In the genomic region with DNA sequence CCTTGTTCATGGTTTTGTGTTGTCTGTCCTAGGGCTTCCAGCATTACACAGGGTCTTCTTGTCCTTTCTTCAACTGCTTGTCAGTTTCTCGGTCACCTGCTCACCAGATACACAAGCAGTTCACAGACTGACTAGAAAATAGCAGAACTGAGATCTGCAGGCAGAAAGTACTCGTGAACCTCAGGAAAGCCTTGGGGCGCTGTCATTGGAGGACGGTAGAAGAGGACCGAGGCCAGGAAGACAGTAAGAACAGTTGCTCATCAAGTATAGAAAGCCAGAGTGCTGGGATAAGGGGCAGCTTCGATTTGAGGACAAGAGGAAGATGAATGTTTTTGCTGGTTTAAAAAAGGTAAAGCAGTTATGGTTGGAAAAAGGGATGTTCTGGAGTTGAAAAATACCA, we compare ENCODE assay signal across 23 mouse cellular contexts.
DNase-seq lines count a peak whose midpoint lies in the region; ATAC-seq and TF ChIP-seq lines count a peak whose summit lies in the region.
"Had no signal": no experiment of that assay in that cellular context is flagged by ENCODE, and none has a peak within 500 bp of the region (broad histone marks: within the 10 kb centered on the region; RNA-seq: fewer than 3 reads in every experiment).

No protein-coding gene starts in this region.

- no peak overlapping the region for H3K4me2 ChIP-seq in CH12.LX (ENCODE audit: insufficient read depth, low read depth, poor library complexity, severe bottlenecking)
- H3K4me2 ChIP-seq in intestine, embryonic 16.5 days (ENCODE audit: low read depth, low read length), result no peak overlapping the region
- H3K4me2 ChIP-seq: forebrain, embryonic 13.5 days; heart, embryonic 13.5 days; hindbrain, embryonic 14.5 days had no signal

- H3K27me3 ChIP-seq in CH12.LX (replicated peaks), result no peaks in the 10 kb centered on the region
- no peaks in the 10 kb centered on the region for H3K27me3 ChIP-seq in intestine, embryonic 16.5 days (replicated peaks; ENCODE audit: control insufficient read depth, insufficient read depth, low read length)
- no peaks in the 10 kb centered on the region for H3K27me3 ChIP-seq in splenic B cell, adult 2 months (ENCODE audit: control insufficient read depth, insufficient read depth, low read length, poor library complexity, severe bottlenecking)
- H3K27me3 ChIP-seq: forebrain, embryonic 13.5 days; heart, embryonic 13.5 days had no signal

- H3K9ac ChIP-seq in CH12.LX (ENCODE audit: insufficient read depth, low read depth), result no peak overlapping the region
- no peak overlapping the region for H3K9ac ChIP-seq in intestine, embryonic 16.5 days (ENCODE audit: low read depth, low read length)
- H3K9ac ChIP-seq: forebrain, embryonic 13.5 days; heart, embryonic 13.5 days; hindbrain, embryonic 14.5 days had no signal

- DNase-seq in adrenal gland, adult 2 months, result peak; percentile 25
- no peak for DNase-seq in adrenal gland, postnatal 14 days
- DNase-seq in CH12.LX (ENCODE audit: extremely low read depth), result peak; percentile 39
- peak; percentile 8 for DNase-seq in splenic B cell, adult 2 months (ENCODE audit: low read depth, low spot score)
- DNase-seq in frontal cortex, postnatal 36 days (ENCODE audit: low spot score in 2 of 2), result no peak
- DNase-seq in right cerebral cortex, postnatal 25 days, result no peak
- DNase-seq: cerebellum, adult 11 months; cerebellum, adult 8-10 months; cerebellum, postnatal 10 days; cerebellum, postnatal 36 days; gastrocnemius, postnatal 25 days; heart, adult 2 months; heart, postnatal 14 days; heart, postnatal 4 days had no signal

- no peaks in the 10 kb centered on the region for H3K9me3 ChIP-seq in CH12.LX (replicated peaks; ENCODE audit: low read length)
- no peaks in the 10 kb centered on the region for H3K9me3 ChIP-seq in intestine, embryonic 16.5 days (ENCODE audit: control insufficient read depth, low read length)
- H3K9me3 ChIP-seq: forebrain, embryonic 10.5 days; forebrain, embryonic 13.5 days; heart, embryonic 10.5 days; heart, embryonic 13.5 days had no signal

- H3K27ac ChIP-seq in CH12.LX (ENCODE audit: insufficient read depth, low read depth), result no peak overlapping the region
- H3K27ac ChIP-seq in intestine, embryonic 16.5 days (ENCODE audit: low read length), result no peak overlapping the region
- H3K27ac ChIP-seq: forebrain, embryonic 10.5 days; forebrain, embryonic 13.5 days; heart, adult 2 months; heart, embryonic 10.5 days; heart, embryonic 13.5 days; hindbrain, embryonic 14.5 days; hindbrain, postnatal 0 days had no signal

- no peak overlapping the region for H3K4me3 ChIP-seq in CH12.LX (replicated peaks in 1 of 3; ENCODE audit: low read depth in 2 of 3, low read length in 2 of 3, poor library complexity in 1 of 3)
- no peak overlapping the region for H3K4me3 ChIP-seq in intestine, embryonic 16.5 days (ENCODE audit: low read length)
- H3K4me3 ChIP-seq: forebrain, embryonic 10.5 days; forebrain, embryonic 13.5 days; heart, adult 2 months; heart, embryonic 10.5 days; heart, embryonic 13.5 days had no signal

- TF ChIP-seq RAD21 in CH12.LX (IDR thresholded peaks at IDR 0.05; ENCODE audit: low read depth, low read length), result no peak

- TF ChIP-seq CTCF in CH12.LX (conservative IDR thresholded peaks at IDR 0.05 in 1 of 2, IDR thresholded peaks at IDR 0.05 in 1 of 2; ENCODE audit: low read depth in 2 of 2, low read length in 2 of 2), result no peak

- no peaks in the 10 kb centered on the region for H3K36me3 ChIP-seq in CH12.LX (replicated peaks in 1 of 2; ENCODE audit: control insufficient read depth in 1 of 2, insufficient read depth in 1 of 2, low read length in 1 of 2)
- no peaks in the 10 kb centered on the region for H3K36me3 ChIP-seq in intestine, embryonic 16.5 days (ENCODE audit: control insufficient read depth, insufficient read depth, low read length)
- H3K36me3 ChIP-seq in splenic B cell, adult 2 months (ENCODE audit: control insufficient read depth, insufficient read depth, low read length, poor library complexity, severe bottlenecking), result no peaks in the 10 kb centered on the region
- H3K36me3 ChIP-seq: forebrain, embryonic 10.5 days; heart, embryonic 10.5 days; heart, embryonic 13.5 days had no signal

- dilution Hi-C loops in CH12.LX (cut with MboI; ENCODE audit: extremely low pct_ligation_motif_present, extremely low pct_unique_long_range_greater_than_20kb, low sequenced_read_pairs), result no loop called here

- no peak for TF ChIP-seq POLR2A in CH12.LX (IDR thresholded peaks at IDR 0.05; ENCODE audit: low read depth, low read length)

- ATAC-seq in intestine, embryonic 16.5 days, result peak; percentile 39
- ATAC-seq: forebrain, embryonic 13.5 days; forebrain, embryonic 16.5 days; hindbrain, postnatal 0 days; inflammation-experienced regulatory T-cells, adult 6 months had no signal

- 81% methylated on average over 6 of the region's 6 CpGs for WGBS in intestine, embryonic 16.5 days

- no peak for TF ChIP-seq EP300 in CH12.LX (IDR thresholded peaks at IDR 0.05; ENCODE audit: low read length)

- peaks cover 4 to 27% of the 10 kb centered on the region in 2 experiments; a peak in 3 of 4 replicates for H3K4me1 ChIP-seq in CH12.LX (ENCODE audit: control insufficient read depth in 1 of 2, insufficient read depth in 2 of 2)
- no peaks in the 10 kb centered on the region for H3K4me1 ChIP-seq in intestine, embryonic 16.5 days (ENCODE audit: control insufficient read depth, insufficient read depth, low read length)
- H3K4me1 ChIP-seq: forebrain, embryonic 10.5 days; forebrain, embryonic 13.5 days; heart, embryonic 10.5 days had no signal

- no peaks in the 10 kb centered on the region for H3K79me2 ChIP-seq in CH12.LX (replicated peaks; ENCODE audit: control insufficient read depth, extremely low read depth, insufficient read depth, poor library complexity, severe bottlenecking)

- in situ Hi-C loops in CH12.LX (cut with MboI; ENCODE audit: low pct_ligation_motif_present, low pct_unique_long_range_greater_than_20kb, low sequenced_read_pairs), result no loop called here

TF ChIP-seq in CH12.LX, 34 proteins besides CTCF, POLR2A, EP300 and RAD21:
- 0 out of 2 replicates have a peak, but pooled peaks have one; percentile 17 for TF ChIP-seq BHLHE40 (IDR thresholded peaks at IDR 0.05; ENCODE audit: low read depth, low read length)
- no peak for TF ChIP-seq CHD2 (IDR thresholded peaks at IDR 0.05; ENCODE audit: low read length)
- TF ChIP-seq JUN (IDR thresholded peaks at IDR 0.05; ENCODE audit: insufficient read depth, low read depth, low read length), result no peak
- TF ChIP-seq TBP (conservative IDR thresholded peaks at IDR 0.05; ENCODE audit: low read depth, low read length), result no peak
- TF ChIP-seq ETS1 (conservative IDR thresholded peaks at IDR 0.05; ENCODE audit: low read depth, low read length), result no peak
- TF ChIP-seq CHD1 (IDR thresholded peaks at IDR 0.05; ENCODE audit: low read depth, low read length), result no peak

Comparison
In these comparisons a context has a peak if more than half of its experiments do, and no peak if none do; other contexts are left out.
1. DNase-seq: peak in adrenal gland, adult 2 months (single experiment), CH12.LX (single experiment) and splenic B cell, adult 2 months (single experiment); none in adrenal gland, postnatal 14 days (single experiment), frontal cortex, postnatal 36 days (0 of 2) and right cerebral cortex, postnatal 25 days (single experiment).